Mouse (Mus musculus) left cerebral cortex, adult 2 months (tissue): Measurements from ENCODE around the gene Taf11. TPM values are rescaled to one million over a fixed set of nuclear protein-coding genes. Genes with fewer than 3 reads are reported as not detected.

ENCODE experiments used
- DNase-seq, 2 experiments: peaks; one replicate each; pipeline ENCODE4 v3.0.0; 2021 to 2022; ENCODE audit warnings: low spot score in 2 of 2, mixed read lengths in 1 of 2; ENCODE audit errors: extremely low spot score in 1 of 2
- H3K27ac ChIP-seq: fragments of 200-600 bp; 2 replicates; pipeline ENCODE4 v1.8.1; 2022
- H3K4me3 ChIP-seq: fragments of 200-600 bp; 2 replicates; pipeline ENCODE4 v1.8.1; 2022
- CTCF ChIP-seq: fragments of 200-600 bp; IDR thresholded peaks from 2 replicates; pipeline ENCODE4 v1.8.1; 2022; ENCODE audit warnings: antibody characterized with exemption, mild to moderate bottlenecking, moderate library complexity
- intact Hi-C: fragments of 180-260 bp; cut with DNase I; formaldehyde crosslinking; loops from one replicate; pipeline ENCODE4 v1.15.1; 2025
- total RNA-seq, 2 experiments: library from RNA; stranded (reverse); gene quantifications; 2 replicates each; pipeline ENCODE4 v1.2.3; 2021

Taf11 gene
- total RNA-seq, 2 experiments from 2014 or later = 45.6 to 51.1 TPM

DNA sequence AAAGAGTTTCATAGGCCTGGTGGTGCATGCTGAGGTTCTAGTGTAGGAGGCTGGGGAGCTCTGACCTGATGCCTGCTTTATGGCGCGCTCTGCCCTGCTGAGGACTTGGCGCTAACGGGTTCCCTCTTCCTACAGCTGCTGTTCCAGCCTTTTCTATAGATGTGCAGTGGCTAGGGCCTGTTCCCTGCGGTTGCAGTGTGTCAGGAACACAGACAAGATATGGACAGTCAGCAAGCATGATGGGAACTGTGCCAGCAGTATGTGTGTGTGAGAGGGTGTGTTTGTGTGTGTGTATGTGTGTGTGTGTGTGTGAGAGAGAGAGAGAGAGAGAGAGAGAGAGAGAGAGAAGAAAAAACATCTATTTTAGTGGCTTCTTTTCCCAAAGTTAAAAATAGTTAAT lies 29.4 kb upstream of the Taf11 start:
- TF ChIP-seq CTCF = no peak
- DNase-seq = no peak
- Histone ChIP-seq H3K4me3 (no peak overlapping the region), H3K27ac (no peak overlapping the region)
- intact Hi-C loops = no loop called here

- DNase-seq = no peak
- TF ChIP-seq CTCF = no peak
- Histone ChIP-seq H3K4me3 (no peak overlapping the region), H3K27ac (no peak overlapping the region)
- intact Hi-C loops = no loop called here
Measured at GRCm38 (mm10) chr17:27938121-27938754, 28.6 kb upstream of the Taf11 start.

DNA sequence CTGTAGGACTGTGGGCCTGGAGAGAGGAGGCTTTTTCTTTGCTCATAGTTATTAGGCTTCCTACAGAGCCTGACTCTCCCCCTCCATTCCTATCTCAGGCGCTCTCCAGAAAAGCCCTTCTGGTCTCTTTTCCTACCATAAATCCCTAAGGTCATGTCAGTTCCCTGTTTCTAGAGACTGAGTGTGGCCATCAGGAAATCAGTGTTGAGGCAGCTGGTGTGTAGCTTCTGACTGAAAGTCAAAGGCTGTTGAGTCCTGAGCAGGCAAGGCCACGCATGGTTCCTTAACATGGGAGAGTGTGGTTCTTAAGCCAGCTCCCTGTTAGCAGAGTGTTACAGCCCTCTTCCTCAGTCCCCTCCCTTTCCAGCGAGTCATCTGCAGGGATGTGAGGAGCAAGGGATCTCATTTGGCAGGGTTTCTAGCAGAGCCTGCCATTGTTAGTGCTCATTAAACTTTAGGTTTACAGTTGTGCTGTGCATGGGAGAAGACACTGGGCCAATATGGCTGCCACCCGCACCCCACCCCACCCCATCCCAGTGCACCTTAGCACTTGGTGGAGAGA lies 27.5 kb upstream of the Taf11 start:
- no peak overlapping the region for H3K4me3 ChIP-seq
- TF ChIP-seq CTCF = no peak
- no peak for DNase-seq
- intact Hi-C loops = no loop called here
- no peak overlapping the region for H3K27ac ChIP-seq

DNA sequence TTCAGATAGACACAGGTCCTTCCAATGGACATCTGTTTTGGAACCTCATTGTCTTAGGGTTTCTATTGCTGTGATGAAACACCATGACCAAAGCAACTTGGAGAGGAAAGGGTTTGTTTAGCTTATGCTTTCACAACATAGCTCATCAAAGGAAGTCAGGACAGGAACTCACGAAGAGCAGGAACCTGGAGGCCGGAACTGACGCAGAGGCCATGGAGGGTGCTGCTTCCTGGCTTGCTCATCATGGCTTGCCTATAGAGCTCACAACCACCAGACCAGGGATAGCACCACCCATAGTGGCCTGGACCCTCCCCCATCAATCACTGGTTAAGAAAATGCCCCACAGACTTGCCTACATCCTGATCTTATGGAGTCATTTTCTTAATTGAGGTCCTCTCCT lies 25.4 kb upstream of the Taf11 start:
- intact Hi-C loops = no loop called here
- no peak overlapping the region for H3K4me3 ChIP-seq
- no peak for TF ChIP-seq CTCF
- H3K27ac ChIP-seq = no peak overlapping the region
- DNase-seq = no peak

DNA sequence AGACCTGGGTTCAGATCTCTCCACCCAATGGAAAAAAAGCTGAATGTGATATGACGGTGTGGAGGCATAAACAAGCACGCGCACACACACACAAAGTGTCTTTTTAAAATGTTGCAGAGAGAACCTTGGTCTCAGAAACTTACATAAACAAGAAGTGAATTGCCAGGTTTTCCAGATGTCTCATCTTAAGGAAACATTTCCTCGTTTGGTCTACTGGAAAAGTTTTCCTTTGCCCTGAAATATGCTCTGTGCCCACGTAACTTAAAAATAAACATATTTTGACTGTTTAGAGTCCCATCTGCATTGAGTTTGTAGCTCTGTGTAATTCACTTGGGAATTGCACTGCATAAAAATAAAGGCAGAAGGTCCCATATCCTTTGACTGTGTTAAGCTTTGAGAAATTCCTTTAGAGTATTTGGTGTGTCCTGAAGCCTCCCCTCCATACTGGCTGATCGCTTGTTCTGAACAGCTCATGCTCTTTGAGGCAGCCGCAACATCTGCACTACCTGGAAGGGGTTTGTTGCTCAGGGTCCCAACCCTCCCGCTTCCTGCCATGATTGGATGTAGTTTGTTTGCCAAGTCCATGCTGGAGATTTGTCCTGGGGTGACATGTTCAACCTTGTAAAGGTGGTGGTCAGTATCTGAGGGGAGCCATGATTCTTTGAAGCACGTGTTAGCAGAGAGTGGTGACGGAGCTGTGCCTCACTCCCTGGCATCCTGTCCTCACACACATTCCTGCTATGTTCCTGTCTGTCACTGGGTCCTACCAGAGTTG lies 24.7 kb upstream of the Taf11 start:
- no peak overlapping the region for H3K4me3 ChIP-seq
- TF ChIP-seq CTCF = no peak
- intact Hi-C loops = no loop called here
- no peak for DNase-seq
- H3K27ac ChIP-seq = no peak overlapping the region

GRCm38 (mm10) chr17:27931826-27932225 lies 22.2 kb upstream of the Taf11 start:
- TF ChIP-seq CTCF = no peak
- no peak overlapping the region for H3K27ac ChIP-seq

DNA sequence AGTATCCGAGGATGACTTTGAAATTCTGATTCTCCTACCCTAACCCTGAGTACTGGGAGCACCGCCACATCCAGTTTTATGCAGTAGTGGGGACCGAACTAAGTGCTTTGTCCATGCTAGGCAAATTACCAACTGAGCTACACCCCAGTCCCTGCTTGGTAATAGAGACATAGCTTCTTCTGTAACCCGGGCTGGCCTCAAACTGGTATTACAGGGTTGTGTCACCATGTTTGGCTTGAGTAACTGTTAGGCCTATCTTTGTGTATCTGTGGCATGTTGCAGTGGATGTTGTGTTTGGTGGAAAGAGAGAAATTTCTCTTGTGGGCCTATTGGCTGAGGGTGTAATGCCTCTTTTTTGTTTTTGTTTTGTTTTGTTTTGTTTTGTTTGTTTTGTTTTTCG lies 20.6 kb upstream of the Taf11 start:
- DNase-seq = no peak
- Histone ChIP-seq H3K27ac (no peak overlapping the region), H3K4me3 (no peak overlapping the region)
- no peak for TF ChIP-seq CTCF
- intact Hi-C loops = no loop called here

More at GRCm38 (mm10) chr17:27931826-27932225, 22.2 kb upstream of the Taf11 start:
- no peak for DNase-seq
- intact Hi-C loops = no loop called here
- no peak overlapping the region for H3K4me3 ChIP-seq

- no peak; the same call in none of the 2 replicates for TF ChIP-seq CTCF
- DNase-seq = no peak
- intact Hi-C loops = no loop called here
- no peak overlapping the region for H3K4me3 ChIP-seq
- no peak overlapping the region for H3K27ac ChIP-seq
Measured at GRCm38 (mm10) chr17:27925504-27925903, 15.9 kb upstream of the Taf11 start.

GRCm38 (mm10) chr17:27925054-27925453 lies 15.4 kb upstream of the Taf11 start:
- no peak for DNase-seq
- TF ChIP-seq CTCF = no peak
- no peak overlapping the region for H3K27ac ChIP-seq
- H3K4me3 ChIP-seq = no peak overlapping the region
- intact Hi-C loops = no loop called here

- Histone ChIP-seq H3K4me3 (no peak overlapping the region), H3K27ac (no peak overlapping the region)
- intact Hi-C loops = no loop called here
- DNase-seq = no peak
- TF ChIP-seq CTCF = no peak
Measured at GRCm38 (mm10) chr17:27922174-27922712, 12.6 kb upstream of the Taf11 start.

DNA sequence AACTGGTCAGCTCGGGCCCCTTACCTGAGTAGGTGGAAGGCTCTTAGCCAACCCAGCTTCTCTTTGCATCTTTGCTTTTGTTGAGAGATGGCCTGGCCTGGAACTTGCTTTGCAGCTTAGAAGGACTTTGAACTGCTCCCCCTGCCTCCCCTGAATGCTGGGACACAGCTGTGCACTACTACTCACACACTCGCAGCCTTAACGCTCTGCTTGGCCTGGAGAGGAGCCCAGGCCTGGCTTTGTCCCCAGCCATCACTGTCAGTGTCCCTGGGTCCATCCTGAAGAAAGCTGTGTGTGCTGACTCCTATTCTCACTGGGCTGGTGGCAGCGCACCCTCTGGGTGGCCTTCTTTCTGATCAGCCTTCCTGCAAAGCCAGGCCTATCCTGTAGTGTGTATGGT lies 11.0 kb upstream of the Taf11 start:
- intact Hi-C loops = no loop called here
- no peak for DNase-seq
- Histone ChIP-seq H3K4me3 (no peak overlapping the region), H3K27ac (no peak overlapping the region)
- TF ChIP-seq CTCF = no peak

DNA sequence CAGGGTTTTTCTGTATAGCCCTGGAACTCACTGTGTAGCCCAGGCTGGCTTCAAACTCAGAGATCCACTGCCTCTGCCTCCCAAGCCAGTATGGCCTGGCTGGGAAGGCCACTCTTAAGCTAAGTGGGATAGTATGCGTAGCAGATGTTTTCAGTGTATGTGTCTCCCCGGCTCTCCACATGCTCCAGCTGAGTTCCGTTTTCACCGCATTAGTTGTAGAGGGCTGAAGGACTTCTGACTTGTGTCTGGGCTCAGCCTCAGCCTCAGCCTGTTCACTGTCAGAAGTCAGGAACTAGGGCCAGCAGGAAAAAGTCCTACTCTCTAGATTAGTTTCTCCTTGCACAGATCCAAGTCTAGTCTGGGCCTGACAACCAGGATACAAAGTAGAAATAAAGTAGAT lies 6.7 kb upstream of the Taf11 start:
- DNase-seq = no peak
- H3K4me3 ChIP-seq = no peak overlapping the region
- TF ChIP-seq CTCF = no peak
- intact Hi-C loops = no loop called here
- no peak overlapping the region for H3K27ac ChIP-seq
